Mouse (Mus musculus): ENCODE results near the gene Specc1l.

DNA sequence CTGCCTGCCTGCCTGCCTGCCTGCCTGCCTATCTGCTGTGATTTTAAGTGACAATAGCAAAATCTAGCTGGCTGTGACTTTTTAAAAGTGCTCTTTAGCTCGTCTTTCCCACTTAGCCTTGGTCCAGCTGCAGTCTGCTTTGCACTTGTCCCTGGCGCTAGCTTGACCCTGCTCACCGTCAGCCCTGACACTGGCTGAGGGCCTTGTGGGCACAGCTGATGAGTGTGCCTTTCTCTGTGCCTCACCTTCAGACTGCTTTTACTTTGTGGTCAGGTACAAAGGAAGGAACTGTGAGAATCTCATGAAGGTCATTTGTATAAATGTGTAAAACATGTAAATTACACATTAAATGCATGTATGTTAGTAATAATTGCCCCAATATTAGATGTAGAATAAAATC is 12.3 kb downstream of the Specc1l start:
- no peak for TF ChIP-seq POLR2A (IDR thresholded peaks at IDR 0.05; ENCODE audit: extremely low read depth, insufficient read depth, low read length)
- no peak for TF ChIP-seq CTCF (IDR thresholded peaks at IDR 0.05; ENCODE audit: extremely low read depth, insufficient read depth, low read length)

All from cortical plate, adult 2 months (tissue).